Mouse (Mus musculus): ENCODE results near the gene Churc1. TPM values are rescaled to one million over a fixed set of nuclear protein-coding genes. Genes with fewer than 3 reads are reported as not detected.

Gene Churc1
- total RNA-seq, 1 experiment, result 74.4 TPM

GRCm38 (mm10) chr12:76778305-76779083 is 13.2 kb downstream of the Churc1 start:
- Histone ChIP-seq H3K9ac (ENCODE audit: insufficient read depth, low read depth, low read length, poor library complexity, severe bottlenecking) (no peak overlapping the region), H3K36me3 (ENCODE audit: control insufficient read depth, insufficient read depth, low read length, poor library complexity, severe bottlenecking) (peaks cover 4% of the 10 kb centered on the region; the same call in 1 of the 2 replicates), H3K27ac (ENCODE audit: insufficient read depth, low read depth, low read length, poor library complexity, severe bottlenecking) (no peak overlapping the region), H3K4me3 (ENCODE audit: insufficient read depth in 1 of 2, low read depth in 1 of 2, low read length in 2 of 2, poor library complexity in 1 of 2, severe bottlenecking in 1 of 2) (no peak overlapping the region), H3K4me1 (ENCODE audit: control insufficient read depth in 2 of 2, insufficient read depth in 2 of 2, low read length in 2 of 2, poor library complexity in 1 of 2) (no peaks in the 10 kb centered on the region), H3K9me3 (ENCODE audit: control insufficient read depth, insufficient read depth, low read depth, low read length) (peaks cover 5% of the 10 kb centered on the region; the same call in 1 of the 2 replicates)
- in situ Hi-C loops (cut with MboI; ENCODE audit: low sequenced_read_pairs in 2 of 2, unreplicated experiment in 2 of 2), result no loop called here
- no peak for DNase-seq (ENCODE audit: low read depth, low spot score)
- no peak for TF ChIP-seq HCFC1 (IDR thresholded peaks at IDR 0.05; ENCODE audit: borderline replicate concordance, insufficient read depth, low read length)
- no peak for TF ChIP-seq CHD2 (IDR thresholded peaks at IDR 0.05; ENCODE audit: low read depth, low read length)
- TF ChIP-seq ZC3H11A (IDR thresholded peaks at IDR 0.05; ENCODE audit: borderline replicate concordance, low read depth, low read length), result no peak
- TF ChIP-seq MAFK (IDR thresholded peaks at IDR 0.05; ENCODE audit: insufficient read depth, low read depth, low read length), result no peak
- no peak for TF ChIP-seq ZNF384 (IDR thresholded peaks at IDR 0.05; ENCODE audit: low read depth, low read length)

DNA sequence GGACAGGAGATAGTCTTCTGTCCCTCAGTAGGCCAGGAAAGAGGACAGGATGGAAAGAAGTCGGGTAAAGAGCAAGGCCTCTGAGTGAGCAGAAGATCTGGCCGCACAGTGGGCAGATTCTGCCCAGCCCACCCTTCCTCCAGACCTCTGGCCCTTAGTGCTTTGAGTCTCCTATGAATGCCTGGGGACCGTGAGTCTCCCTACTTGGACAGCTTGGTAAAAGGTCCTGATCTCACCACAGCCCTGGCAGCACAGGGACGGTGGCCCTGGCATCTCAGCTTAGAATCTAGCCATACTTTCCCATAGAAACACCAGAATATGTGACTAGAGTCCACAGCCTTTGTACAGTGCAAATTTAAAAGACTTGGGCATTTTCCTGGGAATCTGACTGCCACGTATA is 14.6 kb downstream of the Churc1 start:
- H3K9me3 ChIP-seq (ENCODE audit: control insufficient read depth, insufficient read depth, low read depth, low read length), result peaks cover 5% of the 10 kb centered on the region; the same call in 1 of the 2 replicates
- H3K36me3 ChIP-seq (ENCODE audit: control insufficient read depth, insufficient read depth, low read length, poor library complexity, severe bottlenecking), result peaks cover 4% of the 10 kb centered on the region; the same call in 1 of the 2 replicates
- in situ Hi-C loops (cut with MboI; ENCODE audit: low sequenced_read_pairs in 2 of 2, unreplicated experiment in 2 of 2), result no loop called here
- no peaks in the 10 kb centered on the region for H3K4me1 ChIP-seq (ENCODE audit: control insufficient read depth in 2 of 2, insufficient read depth in 2 of 2, low read length in 2 of 2, poor library complexity in 1 of 2)
- no peak for DNase-seq (ENCODE audit: low read depth, low spot score)
- TF ChIP-seq ZNF384 (IDR thresholded peaks at IDR 0.05; ENCODE audit: low read depth, low read length), result no peak
- no peak for TF ChIP-seq ZC3H11A (IDR thresholded peaks at IDR 0.05; ENCODE audit: borderline replicate concordance, low read depth, low read length)
- TF ChIP-seq MAFK (IDR thresholded peaks at IDR 0.05; ENCODE audit: insufficient read depth, low read depth, low read length), result no peak
- no peak for TF ChIP-seq HCFC1 (IDR thresholded peaks at IDR 0.05; ENCODE audit: borderline replicate concordance, insufficient read depth, low read length)
- TF ChIP-seq CHD2 (IDR thresholded peaks at IDR 0.05; ENCODE audit: low read depth, low read length), result no peak
- no peak overlapping the region for H3K27ac ChIP-seq (ENCODE audit: insufficient read depth, low read depth, low read length, poor library complexity, severe bottlenecking)
- no peak overlapping the region for H3K9ac ChIP-seq (ENCODE audit: insufficient read depth, low read depth, low read length, poor library complexity, severe bottlenecking)
- no peak overlapping the region for H3K4me3 ChIP-seq (ENCODE audit: insufficient read depth in 1 of 2, low read depth in 1 of 2, low read length in 2 of 2, poor library complexity in 1 of 2, severe bottlenecking in 1 of 2)

DNA sequence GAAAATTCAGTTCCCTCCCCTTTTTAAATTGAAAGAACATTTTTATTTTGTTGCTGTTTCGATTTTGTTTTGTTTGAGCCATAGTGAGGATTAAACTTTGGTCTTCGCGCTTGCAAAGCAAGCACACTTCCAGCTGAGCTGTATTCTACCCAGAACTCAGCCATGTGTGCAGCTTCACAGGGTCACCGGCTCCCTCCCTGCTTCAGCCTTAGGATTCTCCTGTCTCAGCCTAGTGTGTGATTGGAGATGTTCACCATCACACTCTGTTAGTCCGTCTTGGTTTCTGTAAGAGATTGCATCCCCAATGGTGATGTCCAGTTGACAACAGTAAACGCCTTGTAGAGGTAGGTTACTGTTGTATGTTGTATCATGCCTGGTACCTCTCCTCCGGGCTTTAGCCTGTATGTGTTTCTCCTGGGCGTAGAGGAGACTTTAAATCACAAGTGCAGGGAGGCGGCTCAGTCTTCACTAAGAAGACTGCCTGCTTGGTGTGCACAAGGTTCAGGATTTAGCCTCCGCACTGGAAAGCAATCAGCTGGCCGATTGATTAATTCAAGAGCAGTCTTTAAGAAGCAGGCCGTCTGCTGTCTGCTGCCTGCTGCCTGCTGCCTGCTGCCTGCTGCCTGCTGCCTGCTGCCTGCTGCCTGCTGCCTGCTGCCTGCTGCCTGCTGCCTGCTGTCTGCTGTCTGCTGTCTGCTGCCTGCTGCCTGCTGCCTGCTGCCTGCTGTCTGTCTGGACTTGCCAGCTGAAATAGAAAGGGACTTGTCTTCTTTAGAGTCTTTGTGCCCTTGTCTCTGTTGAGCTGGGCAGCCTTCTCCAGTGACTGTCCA is 15.5 kb downstream of the Churc1 start:
- peak overlapping the region; percentile 47; the same call in 1 of the 2 replicates for H3K9ac ChIP-seq (ENCODE audit: insufficient read depth, low read depth, low read length, poor library complexity, severe bottlenecking)
- TF ChIP-seq MAFK (IDR thresholded peaks at IDR 0.05; ENCODE audit: insufficient read depth, low read depth, low read length) (no peak), ZC3H11A (IDR thresholded peaks at IDR 0.05; ENCODE audit: borderline replicate concordance, low read depth, low read length) (no peak), ZNF384 (IDR thresholded peaks at IDR 0.05; ENCODE audit: low read depth, low read length) (no peak), CHD2 (IDR thresholded peaks at IDR 0.05; ENCODE audit: low read depth, low read length) (no peak), HCFC1 (IDR thresholded peaks at IDR 0.05; ENCODE audit: borderline replicate concordance, insufficient read depth, low read length) (no peak)
- H3K27ac ChIP-seq (ENCODE audit: insufficient read depth, low read depth, low read length, poor library complexity, severe bottlenecking), result no peak overlapping the region
- H3K36me3 ChIP-seq (ENCODE audit: control insufficient read depth, insufficient read depth, low read length, poor library complexity, severe bottlenecking), result peaks cover 4% of the 10 kb centered on the region; the same call in 1 of the 2 replicates
- DNase-seq (ENCODE audit: low read depth, low spot score), result no peak
- H3K9me3 ChIP-seq (ENCODE audit: control insufficient read depth, insufficient read depth, low read depth, low read length), result peaks cover 5% of the 10 kb centered on the region; the same call in 1 of the 2 replicates
- H3K4me3 ChIP-seq (ENCODE audit: insufficient read depth in 1 of 2, low read depth in 1 of 2, low read length in 2 of 2, poor library complexity in 1 of 2, severe bottlenecking in 1 of 2), result peak overlapping the region in 1 of 2 experiments; percentile 23; a peak in 1 of 4 replicates
- in situ Hi-C loops (cut with MboI; ENCODE audit: low sequenced_read_pairs in 2 of 2, unreplicated experiment in 2 of 2), result no loop called here
- H3K4me1 ChIP-seq (ENCODE audit: control insufficient read depth in 2 of 2, insufficient read depth in 2 of 2, low read length in 2 of 2, poor library complexity in 1 of 2), result no peaks in the 10 kb centered on the region

- H3K9me3 ChIP-seq (ENCODE audit: control insufficient read depth, insufficient read depth, low read depth, low read length), result peaks cover 5% of the 10 kb centered on the region; the same call in 1 of the 2 replicates
- TF ChIP-seq MAFK (IDR thresholded peaks at IDR 0.05; ENCODE audit: insufficient read depth, low read depth, low read length) (no peak), CHD2 (IDR thresholded peaks at IDR 0.05; ENCODE audit: low read depth, low read length) (no peak), ZNF384 (IDR thresholded peaks at IDR 0.05; ENCODE audit: low read depth, low read length) (no peak), ZC3H11A (IDR thresholded peaks at IDR 0.05; ENCODE audit: borderline replicate concordance, low read depth, low read length) (no peak), HCFC1 (IDR thresholded peaks at IDR 0.05; ENCODE audit: borderline replicate concordance, insufficient read depth, low read length) (no peak)
- no peak overlapping the region for H3K27ac ChIP-seq (ENCODE audit: insufficient read depth, low read depth, low read length, poor library complexity, severe bottlenecking)
- no peak overlapping the region for H3K4me3 ChIP-seq (ENCODE audit: insufficient read depth in 1 of 2, low read depth in 1 of 2, low read length in 2 of 2, poor library complexity in 1 of 2, severe bottlenecking in 1 of 2)
- peaks cover 4% of the 10 kb centered on the region; the same call in 1 of the 2 replicates for H3K36me3 ChIP-seq (ENCODE audit: control insufficient read depth, insufficient read depth, low read length, poor library complexity, severe bottlenecking)
- DNase-seq (ENCODE audit: low read depth, low spot score), result no peak
- no peaks in the 10 kb centered on the region for H3K4me1 ChIP-seq (ENCODE audit: control insufficient read depth in 2 of 2, insufficient read depth in 2 of 2, low read length in 2 of 2, poor library complexity in 1 of 2)
- no peak overlapping the region for H3K9ac ChIP-seq (ENCODE audit: insufficient read depth, low read depth, low read length, poor library complexity, severe bottlenecking)
- in situ Hi-C loops (cut with MboI; ENCODE audit: low sequenced_read_pairs in 2 of 2, unreplicated experiment in 2 of 2), result no loop called here
These were observed 18.8 kb downstream of the Churc1 start for GRCm38 (mm10) chr12:76784056-76784619.

Data from ES-E14 (cell line).